Comparison of ENCODE assay signal across 7 mouse cellular contexts in genomic region chr8:107150404-107151157, GRCm38 (mm10). TPM values are rescaled to one million over a fixed set of nuclear protein-coding genes. Genes with fewer than 3 reads are reported as not detected.
DNase-seq lines count a peak whose midpoint lies in the region; ATAC-seq lines count a peak whose summit lies in the region.

Gene Cyb5b, plus strand, starts transcription at chr8:107150640.

- H3K9ac ChIP-seq in intestine, embryonic 15.5 days = peak within 1 kb of the TSS; percentile 87

- no peaks in the 10 kb centered on the region for H3K9me3 ChIP-seq in intestine, embryonic 15.5 days
- no peaks in the 10 kb centered on the region for H3K9me3 ChIP-seq in midbrain, embryonic 10.5 days (replicated peaks)

- peak within 1 kb of the TSS; percentile 97 for H3K4me3 ChIP-seq in intestine, embryonic 15.5 days (replicated peaks)
- H3K4me3 ChIP-seq in midbrain, embryonic 10.5 days = peak within 1 kb of the TSS; percentile 87

- H3K27me3 ChIP-seq in intestine, embryonic 15.5 days (replicated peaks) = no peaks in the 10 kb centered on the region
- H3K27me3 ChIP-seq in midbrain, embryonic 10.5 days (ENCODE audit: low read depth, poor library complexity, severe bottlenecking) = no peaks in the 10 kb centered on the region

- peak; percentile 92 to 95 for DNase-seq in adrenal gland, adult 18-20 months (ENCODE audit: low spot score in 2 of 2)
- peak; percentile 95 for DNase-seq in embryo, embryonic 11 days
- peak; percentile 88 to 92 for DNase-seq in gastrocnemius, postnatal 36 days
- DNase-seq in left cerebral cortex, postnatal 25 days (ENCODE audit: low spot score in 2 of 2) = peak; percentile 94 to 97
- peak; percentile 95 for DNase-seq in midbrain, embryonic 10.5 days (ENCODE audit: low spot score)
- DNase-seq in right cerebral cortex, postnatal 4 days = peak; percentile 92

- WGBS in intestine, embryonic 15.5 days = under 1% methylated on average over 65 of the region's 65 CpGs
- WGBS in midbrain, embryonic 10.5 days = 2% methylated on average over 65 of the region's 65 CpGs

- H3K36me3 ChIP-seq in intestine, embryonic 15.5 days = peaks cover 8% of the 10 kb centered on the region
- peaks cover 38% of the 10 kb centered on the region for H3K36me3 ChIP-seq in midbrain, embryonic 10.5 days

- H3K4me2 ChIP-seq in intestine, embryonic 15.5 days (replicated peaks) = peak within 1 kb of the TSS; percentile 77

- intact Hi-C loops in gastrocnemius, postnatal 36 days (cut with DNase I) = no loop called here
- intact Hi-C loops in left cerebral cortex, postnatal 25 days (cut with DNase I) = no loop called here

- peak within 1 kb of the TSS; percentile 84 for H3K27ac ChIP-seq in intestine, embryonic 15.5 days
- peak within 1 kb of the TSS; percentile 93 for H3K27ac ChIP-seq in midbrain, embryonic 10.5 days (replicated peaks)

- H3K4me1 ChIP-seq in intestine, embryonic 15.5 days (replicated peaks) = peaks cover 10% of the 10 kb centered on the region
- peaks cover 19% of the 10 kb centered on the region for H3K4me1 ChIP-seq in midbrain, embryonic 10.5 days

- ATAC-seq in intestine, embryonic 15.5 days = peak; percentile 96

RNA-seq across cellular contexts. Expression of gene Cyb5b, which starts in this region (rescaled TPM):
- total RNA-seq in adrenal gland, adult 18-20 months (2021) = 100 to 1,000 TPM; 320 to 493 TPM
- total RNA-seq in gastrocnemius, postnatal 36 days (2021) = 10 to 100 TPM; 29.6 to 30.8 TPM
- 139 and 144 TPM in 2 replicates for polyA plus RNA-seq in intestine, embryonic 15.5 days (2015; fragmentation: Nextera tagmentation; extraction: Ambion mirVana)
- total RNA-seq in left cerebral cortex, postnatal 25 days (2021) = 10 to 100 TPM; 87.1 to 89.4 TPM
- polyA plus RNA-seq in midbrain, embryonic 10.5 days (2016; fragmentation: Nextera tagmentation; extraction: Ambion mirVana) = 164 and 175 TPM in 2 replicates

Comparison
In these comparisons a context has a peak if more than half of its experiments do, and no peak if none do; other contexts are left out.
1. Peak in every context shown above with its lines: DNase-seq, ATAC-seq, H3K4me3 ChIP-seq and H3K27ac ChIP-seq.